Mouse (Mus musculus) liver, postnatal 0 days (tissue): ENCODE measurements around the gene 6820408C15Rik. TPM values are rescaled to one million over a fixed set of nuclear protein-coding genes. Genes with fewer than 3 reads are reported as not detected.

Experiments
- ATAC-seq: fragments of 200-750 bp; cut with Nextera tagmentation; 2 replicates; pipeline ENCODE4 v1.8.0; 2017; ENCODE audit warnings: mild to moderate bottlenecking, moderate library complexity
- DNase-seq: peaks from one replicate; pipeline ENCODE4 v3.0.0-alpha.2; 2016
- H3K27ac ChIP-seq: fragments of 300-500 bp; sonication (generic); 2 replicates; pipeline ENCODE4 v1.5.1; 2014; ENCODE audit warnings: antibody characterized with exemption, moderate library complexity, mild to moderate bottlenecking, low read depth
- H3K27me3 ChIP-seq: fragments of 300-500 bp; sonication (generic); 2 replicates; pipeline ENCODE4 v1.6.1; 2014; ENCODE audit warnings: low read length, control low read depth, mixed read lengths; ENCODE audit not compliant: insufficient read depth
- H3K36me3 ChIP-seq: fragments of 300-500 bp; sonication (generic); replicated peaks from 2 replicates; pipeline ENCODE4 v1.6.1; 2014; ENCODE audit warnings: mild to moderate bottlenecking, control low read depth, low read length, moderate library complexity, mixed read lengths; ENCODE audit not compliant: insufficient read depth
- H3K4me1 ChIP-seq: fragments of 300-500 bp; sonication (generic); 2 replicates; pipeline ENCODE4 v1.6.1; 2014; ENCODE audit warnings: antibody characterized with exemption, mild to moderate bottlenecking, control low read depth; ENCODE audit not compliant: insufficient read depth
- H3K4me2 ChIP-seq: fragments of 300-500 bp; sonication (generic); 2 replicates; pipeline ENCODE4 v1.6.1; 2014; ENCODE audit warnings: low read depth, mild to moderate bottlenecking, low read length, moderate library complexity, mixed read lengths
- H3K4me3 ChIP-seq: fragments of 300-500 bp; sonication (generic); 2 replicates; pipeline ENCODE4 v1.5.1; 2014; ENCODE audit warnings: low read depth, low read length
- H3K9ac ChIP-seq: fragments of 300-500 bp; sonication (generic); replicated peaks from 2 replicates; pipeline ENCODE4 v1.6.1; 2014; ENCODE audit warnings: mild to moderate bottlenecking, moderate library complexity
- H3K9me3 ChIP-seq: fragments of 300-500 bp; sonication (generic); 2 replicates; pipeline ENCODE4 v1.6.1; 2016; ENCODE audit warnings: mild to moderate bottlenecking, control low read depth, low read length, mixed read lengths
- CTCF ChIP-seq: sonication (generic); IDR thresholded peaks from 2 replicates; pipeline ENCODE4 v1.5.1; 2016; ENCODE audit warnings: antibody characterized with exemption, low read depth
- EP300 ChIP-seq: IDR thresholded peaks from 2 replicates; pipeline ENCODE4 v1.6.1; 2016; ENCODE audit warnings: antibody characterized with exemption, low read depth, mild to moderate bottlenecking
- WGBS: fragments of 180-500 bp; shearing (Covaris S2); extraction: QIAGEN DNeasy Blood & Tissue Kit; methylation state at CpG from one replicate; pipeline ENCODE4 v1.1.7; 2014; ENCODE audit not compliant: insufficient replicate concordance; 5-methylcytosine and 5-hydroxymethylcytosine counted together
- polyA plus RNA-seq: library from polyadenylated mRNA; unstranded; fragments of >200 nt; fragmentation: Nextera tagmentation; extraction: Ambion mirVana; gene quantifications from 2 replicates; pipeline ENCODE4 v1.2.1, GENCODE M21; 2015

6820408C15Rik gene
- polyA plus RNA-seq, 1 experiment from 2014 or later = 0.42 TPM

GRCm38 (mm10) chr2:152447461-152447860 is 32.1 kb downstream of the 6820408C15Rik start:
- DNase-seq = no peak
- no peak overlapping the region for H3K9ac ChIP-seq
- no peak for TF ChIP-seq EP300
- no peak for TF ChIP-seq CTCF
- H3K9me3 ChIP-seq = no peaks in the 10 kb centered on the region
- no peaks in the 10 kb centered on the region for H3K27me3 ChIP-seq
- H3K4me3 ChIP-seq = no peak overlapping the region
- ATAC-seq = no peak
- H3K4me1 ChIP-seq = no peaks in the 10 kb centered on the region
- H3K27ac ChIP-seq = no peak overlapping the region
- 46% methylated on average over 5 of the region's 5 CpGs for WGBS
- no peak overlapping the region for H3K4me2 ChIP-seq
- H3K36me3 ChIP-seq = no peaks in the 10 kb centered on the region

DNA sequence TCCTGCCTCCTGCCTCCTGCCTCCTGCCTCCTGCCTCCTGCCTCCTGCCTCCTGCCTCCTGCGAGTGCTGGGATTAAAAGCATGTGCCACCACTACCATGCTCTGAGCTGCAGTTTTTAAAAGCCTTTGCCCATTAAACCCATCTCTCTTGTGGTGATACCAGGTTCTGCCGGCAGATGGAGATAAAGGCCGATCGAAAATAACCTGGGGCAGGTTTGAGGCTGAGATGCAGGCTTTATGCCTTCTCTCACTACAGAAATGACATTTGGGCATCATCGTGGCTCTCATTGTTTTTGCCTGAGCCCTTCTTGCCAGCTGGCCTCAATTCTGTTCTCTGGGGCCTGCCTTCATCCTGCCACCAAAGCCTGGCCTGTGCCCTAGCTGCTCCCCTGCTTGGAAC is 34.9 kb downstream of the 6820408C15Rik start:
- H3K27me3 ChIP-seq = no peaks in the 10 kb centered on the region
- ATAC-seq (no peak), DNase-seq (peak; percentile 62)
- no peak overlapping the region for H3K4me3 ChIP-seq
- no peaks in the 10 kb centered on the region for H3K9me3 ChIP-seq
- TF ChIP-seq EP300 = no peak
- TF ChIP-seq CTCF = peak; percentile 70
- H3K4me1 ChIP-seq = no peaks in the 10 kb centered on the region
- 5% methylated on average over 5 of the region's 5 CpGs for WGBS
- H3K27ac ChIP-seq = no peak overlapping the region
- H3K4me2 ChIP-seq = no peak overlapping the region
- H3K9ac ChIP-seq = no peak overlapping the region
- H3K36me3 ChIP-seq = no peaks in the 10 kb centered on the region

GRCm38 (mm10) chr2:152452101-152452781 is 36.9 kb downstream of the 6820408C15Rik start:
- no peak for ATAC-seq
- Histone ChIP-seq H3K4me1 (no peaks in the 10 kb centered on the region), H3K9ac (no peak overlapping the region), H3K27me3 (no peaks in the 10 kb centered on the region), H3K27ac (no peak overlapping the region), H3K36me3 (no peaks in the 10 kb centered on the region), H3K9me3 (no peaks in the 10 kb centered on the region), H3K4me2 (no peak overlapping the region), H3K4me3 (no peak overlapping the region)
- WGBS = 70% methylated on average over 4 of the region's 4 CpGs
- no peak for TF ChIP-seq EP300
- TF ChIP-seq CTCF = no peak
- DNase-seq = no peak

- H3K36me3 ChIP-seq = no peaks in the 10 kb centered on the region
- H3K4me2 ChIP-seq = no peak overlapping the region
- WGBS = 65% methylated on average over 13 of the region's 13 CpGs
- no peak overlapping the region for H3K27ac ChIP-seq
- DNase-seq = no peak
- no peak for ATAC-seq
- H3K4me1 ChIP-seq = no peaks in the 10 kb centered on the region
- no peak overlapping the region for H3K4me3 ChIP-seq
- no peaks in the 10 kb centered on the region for H3K27me3 ChIP-seq
- TF ChIP-seq CTCF = no peak
- no peak for TF ChIP-seq EP300
- H3K9ac ChIP-seq = no peak overlapping the region
- no peaks in the 10 kb centered on the region for H3K9me3 ChIP-seq
These were observed 43.9 kb downstream of the 6820408C15Rik start for GRCm38 (mm10) chr2:152459241-152459640.

DNA sequence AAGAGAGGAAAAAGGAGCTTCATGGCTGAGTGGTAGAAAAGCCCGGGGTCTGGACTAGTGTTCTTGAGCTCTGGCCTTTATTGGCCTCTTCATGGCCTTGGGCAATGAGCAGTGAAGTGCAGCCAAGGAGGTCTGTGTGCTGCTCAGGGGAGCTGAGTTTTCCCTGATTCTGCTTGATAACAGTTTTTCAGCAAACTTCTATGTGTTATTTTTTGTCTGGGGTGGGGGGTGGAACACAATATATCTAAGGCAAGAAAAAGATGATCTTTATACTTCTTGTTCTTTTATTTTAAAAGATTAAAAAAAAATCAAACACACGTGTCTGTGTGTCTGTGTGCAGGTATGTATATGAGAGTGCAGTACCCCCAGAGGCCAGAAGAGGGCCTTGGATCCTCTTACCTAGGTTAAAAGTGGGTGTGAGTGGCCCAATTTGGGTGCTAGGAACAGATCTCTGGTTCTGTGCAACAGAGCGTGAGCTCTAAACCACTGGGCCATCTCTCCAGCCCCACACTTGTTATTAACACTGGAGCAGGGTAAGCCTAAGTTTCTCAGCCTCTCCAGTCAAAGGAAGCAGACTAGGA is 49.3 kb downstream of the 6820408C15Rik start, which contains the start of gene Defb23:
Gene Defb23, minus strand, starts transcription at position 51 of the 581 bp plus-strand sequence.
- DNase-seq = no peak
- Histone ChIP-seq H3K27ac (no peak within 1 kb of the TSS), H3K36me3 (no peaks in the 10 kb centered on the region), H3K4me2 (no peak within 1 kb of the TSS), H3K9ac (no peak within 1 kb of the TSS), H3K4me3 (no peak within 1 kb of the TSS), H3K4me1 (no peaks in the 10 kb centered on the region), H3K9me3 (peaks cover 4% of the 10 kb centered on the region; the same call in 1 of the 2 replicates), H3K27me3 (no peaks in the 10 kb centered on the region)
- 80% methylated on average over 3 of the region's 3 CpGs for WGBS
- no peak for ATAC-seq
- TF ChIP-seq CTCF (no peak), EP300 (no peak)

DNA sequence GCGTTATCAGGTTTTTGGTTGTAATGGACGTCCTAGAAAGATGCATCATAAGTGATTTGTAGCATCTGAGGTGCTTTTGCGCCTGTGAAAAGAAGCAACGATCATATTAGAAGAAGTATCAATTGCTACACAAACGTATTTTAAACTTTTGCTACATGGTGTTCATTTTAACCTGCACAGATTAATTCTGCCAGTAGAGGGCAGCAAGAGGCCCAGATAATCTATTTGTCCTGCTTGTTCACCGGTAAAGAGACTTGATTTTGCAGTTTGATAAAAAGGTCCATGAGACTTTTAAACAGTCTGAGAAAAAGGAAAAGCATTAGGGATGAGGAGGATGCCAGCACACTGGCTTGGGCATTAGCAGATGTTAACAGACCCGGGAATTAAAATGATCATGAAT is 55.6 kb downstream of the 6820408C15Rik start:
- Histone ChIP-seq H3K4me2 (no peak overlapping the region), H3K9ac (no peak overlapping the region), H3K4me3 (no peak overlapping the region), H3K4me1 (no peaks in the 10 kb centered on the region), H3K36me3 (no peaks in the 10 kb centered on the region), H3K27me3 (no peaks in the 10 kb centered on the region), H3K27ac (no peak overlapping the region), H3K9me3 (no peaks in the 10 kb centered on the region)
- ATAC-seq (no peak), DNase-seq (peak; percentile 28)
- no peak for TF ChIP-seq EP300
- TF ChIP-seq CTCF = peak; percentile 75
- 25% methylated on average over 7 of the region's 7 CpGs for WGBS
